20 mouse cellular contexts compared by ENCODE assay signal in the genomic region with DNA sequence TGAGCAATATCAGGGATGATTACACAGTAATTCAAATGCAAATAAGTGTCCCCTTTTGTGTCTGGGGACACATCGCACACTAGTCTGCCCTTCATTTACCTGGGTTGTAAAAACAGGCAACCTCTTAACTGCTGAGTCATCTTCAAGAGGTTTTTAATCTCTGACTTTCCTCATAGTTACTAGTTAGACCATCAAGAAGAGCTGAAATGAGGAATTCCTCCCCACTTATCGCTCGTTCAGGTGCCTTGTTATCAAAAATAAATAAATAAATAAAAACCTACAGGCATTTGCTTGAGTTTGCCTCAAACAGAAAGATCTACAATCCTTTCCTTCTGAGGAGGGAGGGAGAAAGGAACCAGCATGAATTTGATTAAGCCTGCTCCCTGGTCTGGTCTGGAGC. TPM values are rescaled to one million over a fixed set of nuclear protein-coding genes. Genes with fewer than 3 reads are reported as not detected.
"Had no signal": no experiment of that assay in that cellular context is flagged by ENCODE, and none has a peak within 500 bp of the region (broad histone marks: within the 10 kb centered on the region; RNA-seq: fewer than 3 reads in every experiment).

No protein-coding gene starts in this region.

- H3K9ac ChIP-seq: lung, embryonic 15.5 days; midbrain, embryonic 13.5 days; neural tube, embryonic 13.5 days; neural tube, embryonic 15.5 days; stomach, embryonic 15.5 days had no signal

- H3K4me1 ChIP-seq: stomach, embryonic 15.5 days had no signal

- H3K27ac ChIP-seq: lung, embryonic 15.5 days; macrophage; midbrain, embryonic 13.5 days; neural tube, embryonic 13.5 days; neural tube, embryonic 15.5 days; stomach, embryonic 15.5 days; stomach, postnatal 0 days had no signal

- H3K4me2 ChIP-seq: lung, embryonic 15.5 days; midbrain, embryonic 11.5 days; midbrain, embryonic 13.5 days; neural tube, embryonic 13.5 days; neural tube, embryonic 15.5 days; stomach, embryonic 15.5 days had no signal

- H3K4me3 ChIP-seq: lung, embryonic 15.5 days; megakaryocyte, embryonic 14.5 days; midbrain, embryonic 13.5 days; myocyte; neural tube, embryonic 13.5 days; neural tube, embryonic 15.5 days; stomach, embryonic 15.5 days had no signal

- DNase-seq: lung, adult 2 months; lung, postnatal 14 days; lung, postnatal 36 days; right cerebral cortex, postnatal 14 days; thymus, adult 2 months; thymus, postnatal 25 days; thymus, postnatal 4 days had no signal

- H3K27me3 ChIP-seq: lung, embryonic 15.5 days; midbrain, embryonic 13.5 days; neural tube, embryonic 13.5 days; neural tube, embryonic 15.5 days; stomach, embryonic 15.5 days had no signal

- H3K36me3 ChIP-seq: lung, embryonic 15.5 days; stomach, embryonic 15.5 days had no signal

- H3K9me3 ChIP-seq: lung, embryonic 15.5 days; midbrain, embryonic 13.5 days; neural tube, embryonic 13.5 days; neural tube, embryonic 15.5 days; stomach, embryonic 15.5 days had no signal

- ATAC-seq: lung, postnatal 0 days; midbrain, embryonic 13.5 days; midbrain, embryonic 16.5 days had no signal

RNA-seq across cellular contexts. Expression of gene Tmem136, which starts 7.6 kb away (rescaled TPM):
- total RNA-seq: megakaryocyte progenitor cell, adult 5-6 weeks had no signal
- polyA plus RNA-seq: macrophage had no signal
